Mouse (Mus musculus) cerebellum, postnatal 36 days (tissue): Measurements from ENCODE around the gene Serpina3m.
"Not testable (repeated sequence)": the region's sequence is repeated elsewhere in the genome, so short reads cannot be mapped to it uniquely, and the experiment has no call there.

Experiments
- DNase-seq, 2 experiments: peaks; one replicate each; pipeline ENCODE4 v3.0.0; 2021 to 2022; ENCODE audit warnings: mixed read lengths in 2 of 2

Gene Serpina3m

GRCm38 (mm10) chr12:104391057-104391456 lies 52.8 kb downstream of the Serpina3m start:
- not testable (repeated sequence) for DNase-seq

DNA sequence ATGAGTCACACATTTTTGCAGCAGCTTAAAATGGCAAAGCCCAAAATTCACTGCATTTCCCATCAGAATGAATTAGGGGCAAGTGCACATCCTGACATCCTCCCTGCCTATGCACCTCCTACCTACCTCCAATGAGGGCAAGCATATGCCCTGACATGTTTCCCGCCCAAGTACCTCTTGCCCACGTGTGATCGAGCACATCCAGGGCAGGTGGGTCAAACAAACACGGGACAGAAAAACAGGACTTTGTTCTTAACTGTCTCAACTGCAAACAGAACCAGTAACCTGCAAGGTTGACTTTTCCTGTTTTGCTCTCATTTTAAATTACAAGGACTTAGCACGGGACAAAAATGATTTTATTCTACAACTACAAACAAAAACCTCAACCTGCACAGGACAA lies 65.7 kb downstream of the Serpina3m start:
- DNase-seq: no peak

GRCm38 (mm10) chr12:104406454-104406885 lies 68.2 kb downstream of the Serpina3m start, which contains the start of gene Serpina3n:
TSS of gene Serpina3n (plus strand) at chr12:104406729.
- DNase-seq: no peak

DNA sequence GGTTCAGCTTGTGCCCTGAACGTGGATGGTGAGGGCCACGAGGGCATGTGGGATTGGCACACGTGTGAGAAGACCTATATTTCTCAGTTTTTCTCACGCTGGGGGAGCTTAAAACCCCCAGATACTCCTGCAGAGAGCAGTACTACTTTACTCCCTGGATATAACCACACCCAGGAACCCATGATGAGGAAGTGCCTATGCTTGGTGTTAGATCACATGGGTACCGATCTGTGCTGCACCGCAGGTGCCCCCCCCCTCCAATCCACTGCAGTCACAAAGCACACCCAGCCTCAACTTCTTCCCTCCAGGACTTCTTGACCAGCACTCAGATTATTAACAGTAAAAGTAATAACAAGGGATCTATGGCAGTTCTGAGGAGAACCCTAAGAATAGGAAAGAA lies 74.2 kb downstream of the Serpina3m start:
- no peak for DNase-seq

GRCm38 (mm10) chr12:104414576-104414975 lies 76.3 kb downstream of the Serpina3m start:
- DNase-seq: peak; percentile 25 to 29

DNA sequence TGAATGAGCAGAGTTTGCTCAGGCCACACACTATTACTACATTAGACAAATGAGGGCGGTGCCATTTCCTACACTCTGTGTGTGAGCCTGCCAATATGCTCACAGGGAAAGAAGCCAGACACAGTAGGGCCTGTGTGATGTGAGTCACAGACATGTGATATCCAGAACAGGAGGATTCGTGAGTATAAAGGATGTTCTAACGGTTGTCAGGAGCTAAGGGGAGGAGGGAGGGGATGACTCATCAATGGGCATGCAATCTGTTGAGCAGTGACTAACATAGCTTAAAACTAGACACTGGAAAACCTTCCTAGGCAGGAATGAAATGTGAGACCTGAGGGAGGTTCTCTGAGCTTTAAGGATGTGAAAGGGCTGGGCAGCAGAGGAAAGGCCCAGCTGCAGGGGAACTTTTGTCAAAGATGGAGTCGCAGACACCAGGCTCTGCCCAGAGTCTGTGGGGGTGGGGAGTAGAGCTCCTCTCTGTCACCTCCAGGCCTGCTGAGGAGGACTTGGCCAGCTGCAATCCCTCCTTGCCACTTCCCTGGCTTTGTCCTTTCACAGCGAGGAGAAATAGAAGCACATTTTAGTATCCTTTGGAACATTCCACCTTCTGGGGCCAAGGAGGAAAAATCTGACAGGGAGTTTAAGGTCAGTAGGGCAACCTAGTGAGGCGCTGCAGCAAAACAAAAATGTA lies 77.5 kb downstream of the Serpina3m start:
- peak; percentile 45 to 65 for DNase-seq

GRCm38 (mm10) chr12:104418340-104419135 lies 80.3 kb downstream of the Serpina3m start:
- DNase-seq: peak; percentile 78 to 80

GRCm38 (mm10) chr12:104419136-104419462 lies 80.8 kb downstream of the Serpina3m start:
- DNase-seq: no peak

- no peak for DNase-seq
Measured at GRCm38 (mm10) chr12:104422615-104423392, 84.5 kb downstream of the Serpina3m start.

- DNase-seq: no peak
Measured at GRCm38 (mm10) chr12:104425591-104425990, 87.3 kb downstream of the Serpina3m start.

GRCm38 (mm10) chr12:104426915-104427314 lies 88.6 kb downstream of the Serpina3m start:
- peak; percentile 30 to 34 for DNase-seq

GRCm38 (mm10) chr12:104431359-104431758 lies 93.1 kb downstream of the Serpina3m start:
- no peak for DNase-seq

DNA sequence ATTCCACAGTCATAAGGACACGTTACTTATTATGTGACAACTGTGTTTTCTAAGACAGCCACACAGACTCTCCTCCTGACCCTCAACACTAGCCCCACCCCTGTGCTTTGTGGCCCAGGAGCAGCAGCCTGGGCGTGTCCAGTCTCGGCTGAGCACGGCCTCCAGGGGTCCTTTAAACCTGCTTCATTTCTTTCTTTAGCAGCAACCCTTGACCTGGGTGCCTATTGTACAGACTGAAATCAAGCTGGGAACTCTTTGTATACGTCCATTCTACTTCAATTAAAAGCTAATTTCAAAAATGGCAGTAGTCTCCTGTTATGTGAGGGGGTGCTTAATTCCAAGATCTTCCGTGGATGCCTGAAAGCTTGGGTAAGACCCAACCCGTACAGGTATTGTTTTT lies 94.9 kb downstream of the Serpina3m start:
- DNase-seq: no peak

DNA sequence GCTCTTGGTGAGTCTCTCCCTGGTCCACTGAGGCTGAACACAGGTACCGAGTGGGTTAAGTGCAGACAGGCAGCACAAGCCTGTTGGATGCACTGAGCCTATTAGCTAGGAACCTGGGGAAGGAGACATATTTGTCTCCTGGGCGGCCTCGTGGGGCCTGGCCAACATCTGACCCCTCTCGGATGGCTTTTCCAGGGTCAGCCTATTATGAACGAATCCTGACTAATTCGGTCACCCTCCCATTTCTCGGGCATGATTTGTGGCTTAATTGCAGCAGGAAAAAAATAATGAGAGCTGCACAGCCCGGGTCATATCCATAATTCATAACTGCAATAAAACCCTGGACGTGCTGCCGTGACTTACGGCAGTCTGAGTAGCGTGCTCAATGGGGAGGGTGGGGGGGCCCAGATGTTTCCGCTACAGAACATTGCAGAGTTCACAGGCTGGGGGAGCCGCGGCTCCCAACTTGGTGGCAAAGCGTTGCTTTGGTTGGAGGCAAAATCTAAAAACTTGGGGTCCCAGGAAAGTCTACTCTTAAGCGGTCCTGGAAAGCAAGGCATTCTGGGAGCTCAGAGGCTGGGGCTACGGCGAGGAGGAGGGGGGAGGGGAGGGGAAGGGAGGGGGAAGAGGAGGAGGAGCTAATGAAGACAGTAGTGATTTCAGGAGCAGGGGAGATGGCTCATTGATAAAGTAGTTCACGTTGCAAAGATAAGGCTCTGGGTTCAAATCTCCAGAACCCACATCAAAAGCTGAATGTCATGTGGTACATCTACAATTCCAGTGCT lies 95.9 kb downstream of the Serpina3m start:
- no peak for DNase-seq

DNA sequence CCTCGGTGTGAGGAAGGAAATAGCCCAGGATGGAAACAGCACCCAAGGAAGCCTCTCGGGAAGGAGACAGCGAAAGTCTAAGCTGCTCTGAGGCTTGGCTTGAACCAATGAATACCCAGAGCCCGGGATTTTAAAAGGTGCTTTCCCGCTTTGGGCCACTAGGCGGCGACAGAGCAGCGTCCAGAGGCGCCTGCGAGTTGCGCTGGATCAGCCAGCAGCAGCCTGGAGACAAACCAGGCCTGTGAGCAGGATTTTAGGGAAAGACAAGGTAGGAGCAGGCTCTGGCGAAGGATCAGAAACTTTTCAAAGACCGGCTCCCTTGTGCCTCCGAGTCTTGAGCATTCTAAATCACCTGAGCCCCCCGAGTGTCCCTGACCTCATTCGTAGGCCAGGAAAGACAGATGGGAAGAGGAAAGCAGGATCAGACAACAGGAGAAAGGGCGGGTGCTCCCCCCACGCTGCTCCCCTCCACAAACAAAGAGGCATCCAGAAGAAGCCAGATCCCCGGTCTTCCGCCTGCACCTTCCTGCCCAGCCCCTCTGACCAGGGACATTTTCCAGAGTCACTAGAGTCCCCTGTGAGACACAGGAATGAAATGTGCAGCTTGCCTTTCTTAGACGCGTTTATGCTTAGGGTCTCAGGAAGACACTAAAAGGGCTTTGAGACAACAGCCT lies 101.9 kb downstream of the Serpina3m start:
- peak; percentile 82 to 90 for DNase-seq

- no peak for DNase-seq
Measured at GRCm38 (mm10) chr12:104443716-104444115, 105.4 kb downstream of the Serpina3m start.
